Mouse (Mus musculus): Measurements from ENCODE around the gene Gm20388. TPM values are rescaled to one million over a fixed set of nuclear protein-coding genes. Genes with fewer than 3 reads are reported as not detected.

Gene Gm20388
- polyA plus RNA-seq, 1 experiment from 2014 or later: 2.5 TPM

GRCm38 (mm10) chr8:121603801-121604200 is 1693.2 kb downstream of the Gm20388 start:
- H3K36me3 ChIP-seq: peaks cover 97% of the 10 kb centered on the region

GRCm38 (mm10) chr8:121607661-121608060 is 1697.0 kb downstream of the Gm20388 start:
- Histone ChIP-seq H3K27me3 (ENCODE audit: low read depth, poor library complexity, severe bottlenecking) (no peaks in the 10 kb centered on the region), H3K36me3 (peaks cover 93% of the 10 kb centered on the region), H3K9me3 (replicated peaks) (no peaks in the 10 kb centered on the region), H3K4me3 (no peak overlapping the region), H3K27ac (no peak overlapping the region), H3K4me1 (no peaks in the 10 kb centered on the region)
- WGBS: 86% methylated on average over 5 of the region's 5 CpGs
- DNase-seq (ENCODE audit: low spot score): no peak

More at GRCm38 (mm10) chr8:121603801-121604200, 1693.2 kb downstream of the Gm20388 start:
- no peak overlapping the region for H3K4me3 ChIP-seq
- no peak for DNase-seq (ENCODE audit: low spot score)
- H3K9me3 ChIP-seq (replicated peaks): no peaks in the 10 kb centered on the region
- 98% methylated on average over 12 of the region's 12 CpGs for WGBS
- H3K27me3 ChIP-seq (ENCODE audit: low read depth, poor library complexity, severe bottlenecking): no peaks in the 10 kb centered on the region
- no peak overlapping the region; the same call in 1 of the 2 replicates for H3K27ac ChIP-seq
- no peaks in the 10 kb centered on the region for H3K4me1 ChIP-seq

GRCm38 (mm10) chr8:121609251-121609650 is 1698.6 kb downstream of the Gm20388 start:
- H3K4me3 ChIP-seq: no peak overlapping the region
- H3K36me3 ChIP-seq: peaks cover 80% of the 10 kb centered on the region
- no peaks in the 10 kb centered on the region for H3K9me3 ChIP-seq (replicated peaks)
- H3K27me3 ChIP-seq (ENCODE audit: low read depth, poor library complexity, severe bottlenecking): no peaks in the 10 kb centered on the region
- WGBS: 93% methylated on average over 15 of the region's 15 CpGs
- DNase-seq (ENCODE audit: low spot score): no peak
- no peak overlapping the region for H3K27ac ChIP-seq
- H3K4me1 ChIP-seq: no peaks in the 10 kb centered on the region

GRCm38 (mm10) chr8:121609916-121610315 is 1699.3 kb downstream of the Gm20388 start:
- DNase-seq (ENCODE audit: low spot score): no peak
- Histone ChIP-seq H3K36me3 (peaks cover 73% of the 10 kb centered on the region), H3K4me3 (no peak overlapping the region), H3K4me1 (no peaks in the 10 kb centered on the region), H3K27ac (no peak overlapping the region), H3K27me3 (ENCODE audit: low read depth, poor library complexity, severe bottlenecking) (no peaks in the 10 kb centered on the region), H3K9me3 (replicated peaks) (no peaks in the 10 kb centered on the region)
- WGBS: 93% methylated on average over 11 of the region's 11 CpGs

- no peak for DNase-seq (ENCODE audit: low spot score)
- peaks cover 70% of the 10 kb centered on the region for H3K36me3 ChIP-seq
- H3K27me3 ChIP-seq (ENCODE audit: low read depth, poor library complexity, severe bottlenecking): no peaks in the 10 kb centered on the region
- H3K27ac ChIP-seq: no peak overlapping the region
- no peaks in the 10 kb centered on the region for H3K9me3 ChIP-seq (replicated peaks)
- H3K4me1 ChIP-seq: no peaks in the 10 kb centered on the region
- no peak overlapping the region for H3K4me3 ChIP-seq
Measured at GRCm38 (mm10) chr8:121613419-121613818, 1702.8 kb downstream of the Gm20388 start.

GRCm38 (mm10) chr8:121619401-121619995 is 1708.9 kb downstream of the Gm20388 start:
- H3K9me3 ChIP-seq (replicated peaks): no peaks in the 10 kb centered on the region
- no peak for DNase-seq (ENCODE audit: low spot score)
- H3K27ac ChIP-seq: no peak overlapping the region
- WGBS: 75% methylated on average over 7 of the region's 7 CpGs
- 0 out of 2 replicates have a peak, but pooled peaks cover 10% of the 10 kb centered on the region for H3K4me1 ChIP-seq
- H3K27me3 ChIP-seq (ENCODE audit: low read depth, poor library complexity, severe bottlenecking): no peaks in the 10 kb centered on the region
- H3K4me3 ChIP-seq: no peak overlapping the region
- peaks cover 55% of the 10 kb centered on the region for H3K36me3 ChIP-seq

- DNase-seq (ENCODE audit: low spot score): no peak
- H3K27me3 ChIP-seq (ENCODE audit: low read depth, poor library complexity, severe bottlenecking): no peaks in the 10 kb centered on the region
- peaks cover 19% of the 10 kb centered on the region; the same call in 1 of the 2 replicates for H3K4me1 ChIP-seq
- 89% methylated on average over 12 of the region's 12 CpGs for WGBS
- no peak overlapping the region for H3K4me3 ChIP-seq
- no peaks in the 10 kb centered on the region for H3K9me3 ChIP-seq (replicated peaks)
- peaks cover 56% of the 10 kb centered on the region for H3K36me3 ChIP-seq
- H3K27ac ChIP-seq: no peak overlapping the region
Measured at GRCm38 (mm10) chr8:121620801-121621516, 1710.3 kb downstream of the Gm20388 start.

- Histone ChIP-seq H3K27ac (no peak overlapping the region), H3K9me3 (replicated peaks) (no peaks in the 10 kb centered on the region), H3K36me3 (peaks cover 56% of the 10 kb centered on the region), H3K27me3 (ENCODE audit: low read depth, poor library complexity, severe bottlenecking) (no peaks in the 10 kb centered on the region), H3K4me1 (peaks cover 19% of the 10 kb centered on the region; the same call in 1 of the 2 replicates), H3K4me3 (no peak overlapping the region)
- DNase-seq (ENCODE audit: low spot score): no peak
- 83% methylated on average over 1 of the region's 1 CpGs for WGBS
Measured at GRCm38 (mm10) chr8:121621879-121622278, 1711.2 kb downstream of the Gm20388 start.

GRCm38 (mm10) chr8:121623043-121623442 is 1712.4 kb downstream of the Gm20388 start:
- H3K9me3 ChIP-seq (replicated peaks): no peaks in the 10 kb centered on the region
- H3K4me3 ChIP-seq: no peak overlapping the region
- no peak for DNase-seq (ENCODE audit: low spot score)
- H3K4me1 ChIP-seq: peaks cover 19% of the 10 kb centered on the region; the same call in 1 of the 2 replicates
- WGBS: 96% methylated on average over 8 of the region's 8 CpGs
- peaks cover 56% of the 10 kb centered on the region for H3K36me3 ChIP-seq
- H3K27me3 ChIP-seq (ENCODE audit: low read depth, poor library complexity, severe bottlenecking): no peaks in the 10 kb centered on the region
- H3K27ac ChIP-seq: no peak overlapping the region

- peaks cover 53% of the 10 kb centered on the region for H3K36me3 ChIP-seq
- H3K27me3 ChIP-seq (ENCODE audit: low read depth, poor library complexity, severe bottlenecking): no peaks in the 10 kb centered on the region
- DNase-seq (ENCODE audit: low spot score): no peak
- no peak overlapping the region for H3K4me3 ChIP-seq
- no peak overlapping the region for H3K27ac ChIP-seq
- no peaks in the 10 kb centered on the region for H3K9me3 ChIP-seq (replicated peaks)
- WGBS: 93% methylated on average over 4 of the region's 4 CpGs
- H3K4me1 ChIP-seq: peaks cover 27% of the 10 kb centered on the region
Measured at GRCm38 (mm10) chr8:121628681-121629080, 1718.0 kb downstream of the Gm20388 start.

- DNase-seq (ENCODE audit: low spot score): no peak
- 73% methylated on average over 7 of the region's 7 CpGs for WGBS
- Histone ChIP-seq H3K27ac (peak overlapping the region; percentile 37; the same call in 1 of the 2 replicates), H3K36me3 (peaks cover 52% of the 10 kb centered on the region), H3K27me3 (ENCODE audit: low read depth, poor library complexity, severe bottlenecking) (no peaks in the 10 kb centered on the region), H3K4me1 (peaks cover 28% of the 10 kb centered on the region), H3K4me3 (no peak overlapping the region), H3K9me3 (replicated peaks) (no peaks in the 10 kb centered on the region)
Measured at GRCm38 (mm10) chr8:121631645-121632071, 1721.0 kb downstream of the Gm20388 start.

GRCm38 (mm10) chr8:121632401-121632800 is 1721.8 kb downstream of the Gm20388 start:
- H3K27ac ChIP-seq: no peak overlapping the region
- peaks cover 28% of the 10 kb centered on the region for H3K4me1 ChIP-seq
- H3K36me3 ChIP-seq: peaks cover 45% of the 10 kb centered on the region
- H3K9me3 ChIP-seq (replicated peaks): no peaks in the 10 kb centered on the region
- DNase-seq (ENCODE audit: low spot score): no peak
- WGBS: 92% methylated on average over 5 of the region's 5 CpGs
- H3K4me3 ChIP-seq: no peak overlapping the region
- no peaks in the 10 kb centered on the region for H3K27me3 ChIP-seq (ENCODE audit: low read depth, poor library complexity, severe bottlenecking)

- no peak for DNase-seq (ENCODE audit: low spot score)
- no peak overlapping the region for H3K27ac ChIP-seq
- 63% methylated on average over 6 of the region's 6 CpGs for WGBS
Measured at GRCm38 (mm10) chr8:121635534-121635933, 1724.9 kb downstream of the Gm20388 start.

More at GRCm38 (mm10) chr8:121635534-121635933, 1724.9 kb downstream of the Gm20388 start:
- Histone ChIP-seq H3K4me3 (no peak overlapping the region), H3K27me3 (ENCODE audit: low read depth, poor library complexity, severe bottlenecking) (no peaks in the 10 kb centered on the region), H3K4me1 (peaks cover 28% of the 10 kb centered on the region), H3K36me3 (peaks cover 19% of the 10 kb centered on the region), H3K9me3 (replicated peaks) (no peaks in the 10 kb centered on the region)
